Mouse (Mus musculus) heart, embryonic 12.5 days (tissue): Measurements from ENCODE around the gene Neurod2. TPM values are rescaled to one million over a fixed set of nuclear protein-coding genes. Genes with fewer than 3 reads are reported as not detected.

Source experiments
- ATAC-seq: fragments of 200-750 bp; cut with Nextera tagmentation; 2 replicates; pipeline ENCODE4 v1.8.0; 2017; ENCODE audit warnings: moderate TSS enrichment, moderate library complexity; ENCODE audit not compliant: insufficient number of reproducible peaks, low FRiP score
- H3K27ac ChIP-seq: fragments of 300-500 bp; sonication (generic); 2 replicates; pipeline ENCODE4 v1.5.1; 2016; ENCODE audit warnings: mild to moderate bottlenecking, moderate library complexity; ENCODE audit not compliant: poor library complexity, severe bottlenecking
- H3K27me3 ChIP-seq: fragments of 300-500 bp; sonication (generic); replicated peaks from 2 replicates; pipeline ENCODE4 v1.6.1; 2016; ENCODE audit warnings: mild to moderate bottlenecking, moderate library complexity
- H3K36me3 ChIP-seq: fragments of 300-500 bp; sonication (generic); 2 replicates; pipeline ENCODE4 v1.6.1; 2016; ENCODE audit warnings: mild to moderate bottlenecking, moderate library complexity
- H3K4me1 ChIP-seq: fragments of 300-500 bp; sonication (generic); replicated peaks from 2 replicates; pipeline ENCODE4 v1.6.1; 2016; ENCODE audit warnings: mild to moderate bottlenecking
- H3K4me2 ChIP-seq: fragments of 300-500 bp; sonication (generic); 2 replicates; pipeline ENCODE4 v1.6.1; 2016; ENCODE audit warnings: mild to moderate bottlenecking, moderate library complexity
- H3K4me3 ChIP-seq: fragments of 300-500 bp; sonication (generic); 2 replicates; pipeline ENCODE4 v1.5.1; 2016; ENCODE audit warnings: mild to moderate bottlenecking
- H3K9ac ChIP-seq: fragments of 300-500 bp; sonication (generic); 2 replicates; pipeline ENCODE4 v1.6.1; 2016; ENCODE audit warnings: mild to moderate bottlenecking, moderate library complexity
- H3K9me3 ChIP-seq: fragments of 300-500 bp; sonication (generic); replicated peaks from 2 replicates; pipeline ENCODE4 v1.6.1; 2016; ENCODE audit warnings: mild to moderate bottlenecking, moderate library complexity
- WGBS: fragments of 180-500 bp; shearing (Covaris S2); methylation state at CpG from one replicate; pipeline ENCODE4 v1.1.7; 2016; 5-methylcytosine and 5-hydroxymethylcytosine counted together
- polyA plus RNA-seq: library from polyadenylated mRNA; unstranded; fragments of >200 nt; fragmentation: Nextera tagmentation; extraction: Ambion mirVana; gene quantifications from 2 replicates; pipeline ENCODE4 v1.2.1, GENCODE M21; 2016

Neurod2 gene
- polyA plus RNA-seq, 1 experiment from 2014 or later, result not detected

DNA sequence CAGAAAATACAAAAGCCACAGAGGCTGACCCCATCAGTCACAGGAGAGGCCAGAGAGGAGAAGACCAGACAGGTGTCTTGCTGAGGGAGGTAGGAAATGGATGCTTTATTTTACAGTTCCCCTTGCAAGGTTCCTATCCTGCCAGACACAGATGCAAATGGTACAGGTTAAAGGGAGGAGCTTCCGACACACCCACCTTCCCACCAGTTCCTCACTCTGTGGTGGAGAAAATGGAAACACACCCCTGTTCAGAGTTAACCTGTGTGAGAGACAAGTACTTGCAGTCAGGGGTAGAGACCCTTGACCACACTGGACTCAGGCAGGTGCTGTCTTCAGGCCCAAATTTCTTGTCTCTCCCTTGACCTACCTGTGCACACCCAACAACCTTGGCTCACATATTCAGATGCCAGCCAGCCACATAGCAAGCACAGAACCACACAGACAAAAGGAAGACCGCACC, 1.3 kb upstream of the Neurod2 start:
- no peak overlapping the region for H3K4me3 ChIP-seq
- no peaks in the 10 kb centered on the region for H3K9me3 ChIP-seq
- H3K4me1 ChIP-seq, result peaks cover 32% of the 10 kb centered on the region
- no peaks in the 10 kb centered on the region for H3K36me3 ChIP-seq
- no peak overlapping the region for H3K4me2 ChIP-seq
- ATAC-seq, result no peak
- peaks cover 98% of the 10 kb centered on the region for H3K27me3 ChIP-seq
- H3K27ac ChIP-seq, result no peak overlapping the region
- H3K9ac ChIP-seq, result no peak overlapping the region
- 54% methylated on average over 2 of the region's 2 CpGs for WGBS

DNA sequence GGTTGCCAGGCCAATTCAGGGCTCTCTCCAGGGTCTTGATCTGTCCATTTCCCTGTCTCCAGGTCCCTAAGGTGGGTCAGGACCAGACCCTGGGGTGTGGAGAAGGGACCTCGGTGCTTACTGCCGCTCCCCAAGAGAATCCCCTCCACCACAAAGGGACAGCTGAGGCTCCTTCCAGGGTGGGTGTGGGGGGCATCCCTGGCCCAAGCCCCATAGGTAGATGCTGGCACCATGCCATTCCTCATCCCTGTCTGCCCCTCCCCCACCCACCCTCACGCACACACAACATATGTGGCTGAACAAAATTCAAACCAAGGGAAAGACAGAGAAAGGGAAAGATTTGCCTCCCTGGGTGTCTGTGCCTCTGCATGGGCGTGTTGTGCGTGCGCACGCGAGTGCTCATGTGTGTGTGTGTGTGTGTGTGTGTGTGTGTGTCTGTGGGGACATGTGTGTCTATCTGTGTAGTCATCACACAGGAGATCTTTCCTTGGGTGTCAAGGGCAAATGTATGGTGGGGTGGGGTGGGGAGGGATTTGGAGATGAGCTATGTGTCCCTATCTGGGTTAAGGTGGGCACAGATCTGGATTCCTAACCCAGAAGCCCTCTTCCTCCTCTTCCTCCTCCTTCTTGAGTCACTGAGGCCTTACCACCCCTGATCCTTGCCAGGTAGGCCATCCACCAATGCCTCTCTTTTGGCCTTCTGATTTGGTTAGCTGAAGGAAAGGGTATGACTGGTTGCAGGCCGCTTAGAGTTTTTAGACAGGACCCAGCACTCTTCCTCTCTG, 704 bp upstream of the Neurod2 start:
- Histone ChIP-seq H3K9me3 (no peaks in the 10 kb centered on the region), H3K4me1 (peaks cover 32% of the 10 kb centered on the region), H3K9ac (no peak overlapping the region), H3K4me2 (no peak overlapping the region), H3K27ac (no peak overlapping the region), H3K27me3 (peaks cover 98% of the 10 kb centered on the region), H3K4me3 (no peak overlapping the region), H3K36me3 (no peaks in the 10 kb centered on the region)
- no peak for ATAC-seq
- WGBS, result 30% methylated on average over 9 of the region's 9 CpGs

DNA sequence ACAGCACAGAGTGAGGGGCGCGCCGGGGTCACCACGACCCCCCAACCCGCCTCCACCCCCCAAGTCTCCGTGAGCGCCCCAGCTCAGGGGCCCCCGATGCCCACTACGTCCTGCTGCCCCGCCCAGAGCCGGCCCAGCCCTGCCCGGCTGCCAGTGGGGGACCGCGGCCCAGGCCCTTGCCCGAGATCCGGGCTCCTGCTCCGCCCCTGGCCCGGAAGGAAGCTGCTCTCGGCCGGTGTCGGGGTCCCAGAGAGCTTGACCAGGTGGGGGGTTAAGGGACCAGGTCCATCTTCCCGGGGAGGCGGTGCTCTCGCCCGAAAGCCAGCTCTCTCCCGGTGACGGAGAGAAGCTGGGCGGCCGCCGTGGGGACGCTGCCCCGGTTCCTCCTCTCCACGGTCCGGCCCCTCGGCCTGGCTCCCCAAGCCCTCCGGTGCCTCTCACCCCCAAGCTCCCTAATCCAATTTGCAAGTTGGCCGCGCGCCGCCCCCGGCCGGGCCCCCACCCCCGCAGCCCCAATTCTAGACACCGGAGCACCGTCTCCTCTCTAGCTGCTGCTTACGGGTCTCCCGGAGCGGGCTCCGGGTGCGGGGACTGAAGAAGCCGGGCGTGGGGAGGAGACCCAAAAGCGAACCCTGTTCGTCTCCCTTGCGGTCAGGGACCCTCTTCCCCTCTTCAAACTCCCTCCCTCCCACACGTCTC, 928 bp downstream of the Neurod2 start:
- 0 out of 2 replicates have a peak, but pooled peaks have one; percentile 11 for ATAC-seq
- Histone ChIP-seq H3K36me3 (no peaks in the 10 kb centered on the region), H3K4me3 (peak overlapping the region; percentile 37), H3K9me3 (no peaks in the 10 kb centered on the region), H3K4me2 (peak overlapping the region; percentile 64), H3K27me3 (peaks cover 98% of the 10 kb centered on the region), H3K4me1 (peaks cover 22% of the 10 kb centered on the region), H3K27ac (no peak overlapping the region), H3K9ac (no peak overlapping the region)
- WGBS, result under 1% methylated on average over 53 of the region's 56 CpGs

DNA sequence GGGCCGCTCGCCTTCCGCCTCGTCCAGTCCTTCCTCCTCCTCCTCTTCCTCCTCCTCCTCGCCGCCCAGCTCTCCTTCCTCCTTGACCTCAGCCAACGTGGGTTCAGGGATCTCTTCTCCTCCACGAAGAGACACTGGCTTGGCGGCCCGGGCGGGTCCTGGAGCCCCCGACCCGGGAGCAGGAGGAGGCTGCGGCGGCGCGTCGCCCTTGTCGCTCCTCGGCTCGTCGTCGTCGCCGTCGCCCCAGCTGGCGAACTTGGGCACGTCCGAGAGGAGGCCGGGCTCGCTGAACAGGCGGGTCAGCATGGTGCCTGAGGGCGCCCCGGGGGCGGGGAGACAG, 1.4 kb downstream of the Neurod2 start:
- peak; percentile 13; the same call in 1 of the 2 replicates for ATAC-seq
- Histone ChIP-seq H3K9me3 (no peaks in the 10 kb centered on the region), H3K4me1 (peaks cover 22% of the 10 kb centered on the region), H3K27ac (no peak overlapping the region), H3K4me3 (peak overlapping the region; percentile 37), H3K27me3 (peaks cover 98% of the 10 kb centered on the region), H3K36me3 (no peaks in the 10 kb centered on the region), H3K4me2 (peak overlapping the region; percentile 64), H3K9ac (no peak overlapping the region)
- WGBS, result under 1% methylated on average over 31 of the region's 35 CpGs

DNA sequence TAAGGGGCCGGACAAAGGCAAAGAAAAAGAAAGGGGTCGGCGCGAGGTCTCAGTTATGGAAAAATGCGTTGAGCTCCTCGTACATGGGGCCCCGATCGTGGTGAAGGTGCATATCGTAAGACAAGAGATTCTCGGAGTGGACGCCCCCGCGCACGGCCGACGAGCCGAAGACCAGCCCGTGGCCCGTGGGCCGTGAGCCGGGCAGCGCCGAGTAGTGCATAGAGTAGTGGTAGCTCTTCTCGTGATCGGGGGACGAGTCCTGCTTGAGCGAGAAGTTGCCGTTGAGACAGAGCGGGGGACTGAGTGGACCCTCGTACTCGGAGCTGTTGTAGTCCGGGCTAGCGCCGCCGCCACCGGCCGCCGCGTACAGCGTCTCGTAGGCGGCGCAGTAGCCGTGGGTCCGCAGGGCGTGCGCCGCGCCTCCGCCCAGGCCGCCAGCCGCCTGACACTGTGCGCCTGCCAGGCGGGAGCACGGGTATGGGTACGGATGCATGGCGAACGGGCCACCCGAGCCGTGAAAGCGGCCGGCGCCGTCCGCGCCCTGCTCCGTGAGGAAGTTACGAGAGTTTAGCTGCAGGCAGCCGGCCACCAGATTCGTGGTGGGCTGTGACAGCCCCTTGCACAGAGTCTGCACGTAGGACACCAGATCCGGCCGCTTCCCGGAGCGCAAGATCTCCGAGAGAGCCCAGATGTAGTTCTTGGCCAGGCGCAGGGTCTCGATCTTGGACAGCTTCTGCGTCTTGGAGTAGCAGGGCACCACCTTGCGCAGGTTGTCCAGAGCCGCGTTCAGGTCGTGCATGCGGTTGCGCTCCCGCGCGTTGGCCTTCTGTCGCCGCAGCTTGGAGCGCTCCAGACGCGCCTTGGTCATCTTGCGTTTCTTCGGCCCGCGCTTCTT, 2.1 kb downstream of the Neurod2 start:
- H3K9ac ChIP-seq, result 0 out of 2 replicates have a peak overlapping the region, but pooled peaks have one; percentile 6
- under 1% methylated on average over 97 of the region's 97 CpGs for WGBS
- H3K36me3 ChIP-seq, result no peaks in the 10 kb centered on the region
- H3K27me3 ChIP-seq, result peaks cover 98% of the 10 kb centered on the region
- H3K27ac ChIP-seq, result no peak overlapping the region
- H3K4me2 ChIP-seq, result peak overlapping the region; percentile 64
- peak; percentile 11; the same call in 1 of the 2 replicates for ATAC-seq
- peak overlapping the region; percentile 37 for H3K4me3 ChIP-seq
- peaks cover 22% of the 10 kb centered on the region for H3K4me1 ChIP-seq
- no peaks in the 10 kb centered on the region for H3K9me3 ChIP-seq

DNA sequence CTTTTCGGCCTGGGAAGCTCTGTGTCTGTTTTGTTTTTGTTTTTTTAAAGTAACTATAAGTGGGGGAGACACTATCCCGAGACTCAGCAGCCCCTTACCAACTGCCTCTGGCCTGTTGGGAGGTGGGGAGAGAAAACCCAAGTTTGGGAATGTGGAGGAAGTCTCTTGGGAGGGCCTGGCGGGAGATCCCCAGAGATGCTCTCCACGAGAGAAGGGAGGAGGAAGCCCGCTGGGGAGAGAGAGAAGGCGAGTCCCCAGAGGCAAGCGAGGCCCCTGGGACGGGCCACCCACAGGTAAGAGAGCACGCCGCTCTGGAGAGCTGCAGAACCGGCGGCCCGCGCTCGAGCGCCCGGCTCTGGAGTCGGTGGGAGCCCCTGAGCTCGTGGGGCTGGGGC, 2.7 kb downstream of the Neurod2 start:
- Histone ChIP-seq H3K4me1 (peaks cover 22% of the 10 kb centered on the region), H3K9me3 (no peaks in the 10 kb centered on the region), H3K27ac (no peak overlapping the region), H3K4me3 (peak overlapping the region; percentile 37), H3K36me3 (no peaks in the 10 kb centered on the region), H3K27me3 (peaks cover 98% of the 10 kb centered on the region), H3K4me2 (peak overlapping the region; percentile 64), H3K9ac (no peak overlapping the region)
- no peak for ATAC-seq
- WGBS, result 0% methylated on average over 19 of the region's 19 CpGs

DNA sequence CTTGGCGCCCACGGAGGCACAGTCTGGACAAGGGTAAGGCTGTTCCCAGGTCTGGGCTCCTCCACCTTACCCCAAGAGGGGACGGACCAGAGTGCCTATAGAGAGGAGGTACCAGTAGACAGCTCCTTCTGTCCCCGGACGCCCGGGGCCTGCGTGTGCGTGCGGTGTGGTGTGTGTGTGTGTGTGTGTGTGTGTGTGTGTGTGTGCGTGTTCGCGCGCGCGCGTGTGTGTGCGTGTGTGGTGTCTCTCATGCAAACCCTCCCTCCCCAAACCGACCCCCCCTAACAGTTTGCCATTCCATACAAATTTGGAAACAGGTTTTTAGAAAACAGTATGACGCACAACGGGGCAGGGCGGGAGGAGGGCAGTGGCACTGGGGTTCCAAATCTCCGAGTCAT, 3.6 kb downstream of the Neurod2 start:
- H3K27me3 ChIP-seq, result peaks cover 98% of the 10 kb centered on the region
- peaks cover 22% of the 10 kb centered on the region for H3K4me1 ChIP-seq
- H3K4me2 ChIP-seq, result no peak overlapping the region
- no peaks in the 10 kb centered on the region for H3K36me3 ChIP-seq
- H3K9me3 ChIP-seq, result no peaks in the 10 kb centered on the region
- no peak for ATAC-seq
- no peak overlapping the region for H3K4me3 ChIP-seq
- H3K9ac ChIP-seq, result no peak overlapping the region
- no peak overlapping the region for H3K27ac ChIP-seq
- WGBS, result 7% methylated on average over 22 of the region's 22 CpGs

DNA sequence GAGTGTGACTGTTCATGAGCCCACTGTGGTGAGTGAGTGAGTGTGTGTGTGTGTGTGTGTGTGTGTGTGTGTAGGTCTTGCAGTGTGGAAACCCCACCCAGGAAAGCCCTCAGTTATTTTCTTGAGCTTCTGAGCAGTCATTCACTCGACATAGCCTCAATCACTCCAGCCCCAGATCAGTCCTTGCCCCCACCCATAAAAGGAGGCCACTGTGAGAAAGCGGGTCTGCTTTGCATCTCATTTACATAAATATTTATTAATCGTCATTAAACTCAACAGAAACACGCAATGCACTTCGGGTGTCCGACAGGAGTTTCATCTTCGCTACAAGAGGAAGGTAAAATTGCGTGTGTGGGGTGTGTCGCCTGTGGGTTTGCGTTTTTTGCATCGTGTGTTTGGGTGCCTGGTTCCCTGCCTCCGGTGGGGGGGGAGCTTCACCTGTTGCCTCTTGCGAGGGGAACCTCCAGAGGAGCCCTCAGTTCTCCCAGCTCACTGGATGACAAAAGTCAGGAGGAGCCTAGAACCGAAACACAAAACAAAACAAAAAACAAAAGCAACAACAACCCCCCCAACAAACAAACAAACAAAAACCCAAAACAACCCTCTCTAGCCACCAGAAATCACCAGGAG, 4.1 kb downstream of the Neurod2 start:
- WGBS, result 5% methylated on average over 14 of the region's 14 CpGs
- H3K27me3 ChIP-seq, result peaks cover 98% of the 10 kb centered on the region
- H3K9ac ChIP-seq, result no peak overlapping the region
- H3K36me3 ChIP-seq, result no peaks in the 10 kb centered on the region
- H3K4me2 ChIP-seq, result no peak overlapping the region
- H3K4me1 ChIP-seq, result peaks cover 22% of the 10 kb centered on the region
- H3K4me3 ChIP-seq, result no peak overlapping the region
- H3K9me3 ChIP-seq, result no peaks in the 10 kb centered on the region
- no peak for ATAC-seq
- H3K27ac ChIP-seq, result no peak overlapping the region

DNA sequence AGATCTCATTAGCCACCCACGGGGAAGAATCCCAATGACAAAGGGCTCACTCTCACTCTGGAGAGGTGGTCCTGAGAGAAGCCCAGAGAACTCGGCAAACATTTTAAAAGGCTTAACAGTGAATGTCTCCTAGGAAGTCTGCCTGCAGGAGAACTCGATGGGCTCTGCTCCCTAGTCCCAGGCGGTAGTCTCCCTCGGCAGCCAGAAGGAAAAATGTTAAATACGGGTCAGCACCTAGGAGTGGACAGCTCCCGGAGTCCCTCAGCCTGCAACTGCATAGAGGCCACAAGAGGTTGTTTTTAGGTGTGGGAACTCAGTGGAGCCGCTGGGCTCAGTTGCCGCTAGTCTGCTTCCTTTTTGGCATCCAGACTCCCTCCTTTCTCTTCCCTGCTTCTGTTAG, 5.5 kb downstream of the Neurod2 start:
- Histone ChIP-seq H3K36me3 (no peaks in the 10 kb centered on the region), H3K27me3 (peaks cover 98% of the 10 kb centered on the region), H3K4me3 (no peak overlapping the region), H3K27ac (no peak overlapping the region), H3K4me1 (peaks cover 22% of the 10 kb centered on the region), H3K9ac (no peak overlapping the region), H3K9me3 (no peaks in the 10 kb centered on the region), H3K4me2 (no peak overlapping the region)
- WGBS, result 1% methylated on average over 9 of the region's 9 CpGs
- ATAC-seq, result no peak

DNA sequence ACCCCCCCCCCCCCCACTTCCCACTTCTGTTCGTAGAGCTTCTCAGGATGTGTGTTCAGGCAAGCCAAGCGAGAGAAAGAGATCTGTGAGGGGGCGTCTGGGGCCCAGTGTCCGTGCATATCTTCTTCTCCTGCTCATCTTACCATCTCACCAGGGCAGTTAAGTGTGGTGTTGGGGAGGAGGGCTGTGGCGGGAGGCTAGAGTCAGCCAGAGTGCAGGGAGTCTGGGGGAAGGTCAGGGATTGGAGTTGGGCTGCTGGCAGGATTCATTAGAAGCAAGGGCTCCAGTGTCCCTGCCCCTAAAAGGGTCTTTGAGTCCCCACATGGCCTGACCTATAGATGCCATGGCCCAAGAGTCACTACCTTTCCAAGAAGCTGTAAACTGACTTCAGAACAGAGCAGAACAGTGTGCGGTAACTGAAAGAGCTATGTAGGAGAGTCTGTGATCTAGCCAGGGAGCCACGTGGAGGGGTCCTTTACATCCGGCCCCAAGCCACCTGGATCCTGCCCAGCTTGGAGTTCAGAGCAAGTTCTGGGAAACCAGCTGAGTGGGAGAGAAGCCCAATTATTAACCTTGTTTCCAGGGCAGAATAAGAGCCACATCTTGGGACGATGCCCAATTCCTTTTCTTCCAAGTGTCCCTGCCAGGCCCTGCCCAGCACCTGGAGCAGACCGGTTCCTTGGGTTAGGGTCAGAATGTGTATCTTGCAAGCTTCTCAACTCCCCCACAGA, 6.1 kb downstream of the Neurod2 start:
- Histone ChIP-seq H3K9me3 (no peaks in the 10 kb centered on the region), H3K4me1 (peaks cover 16% of the 10 kb centered on the region), H3K27ac (no peak overlapping the region), H3K27me3 (peaks cover 98% of the 10 kb centered on the region), H3K4me2 (no peak overlapping the region), H3K36me3 (no peaks in the 10 kb centered on the region), H3K4me3 (no peak overlapping the region), H3K9ac (no peak overlapping the region)
- ATAC-seq, result no peak
- 4% methylated on average over 10 of the region's 10 CpGs for WGBS
